Mouse (Mus musculus): ENCODE results near the gene Cntnap2. TPM values are rescaled to one million over a fixed set of nuclear protein-coding genes. Genes with fewer than 3 reads are reported as not detected.

Gene Cntnap2
- polyA plus RNA-seq, 1 experiment from 2014 or later, result 6.9 TPM

- no peak for ATAC-seq (ENCODE audit: insufficient read depth, low FRiP score, low TSS enrichment)
- WGBS, result 83% methylated on average over 2 of the region's 2 CpGs
- H3K9me3 ChIP-seq (ENCODE audit: control insufficient read depth, low read length), result no peaks in the 10 kb centered on the region
- no peaks in the 10 kb centered on the region for H3K4me1 ChIP-seq (ENCODE audit: control insufficient read depth, insufficient read depth, low read length)
- no peaks in the 10 kb centered on the region for H3K36me3 ChIP-seq (ENCODE audit: control insufficient read depth, insufficient read depth, low read length)
- H3K27ac ChIP-seq (ENCODE audit: low read depth, low read length), result no peak overlapping the region
- H3K27me3 ChIP-seq (ENCODE audit: control insufficient read depth, insufficient read depth, low read length), result no peaks in the 10 kb centered on the region
- no peak overlapping the region for H3K4me2 ChIP-seq (ENCODE audit: low read depth)
- no peak for DNase-seq (ENCODE audit: low spot score)
- no peak overlapping the region for H3K9ac ChIP-seq (ENCODE audit: low read length)
- no peak overlapping the region for H3K4me3 ChIP-seq (ENCODE audit: low read depth, low read length)
Measured at GRCm38 (mm10) chr6:45205039-45205438, 145.9 kb downstream of the Cntnap2 start.

GRCm38 (mm10) chr6:45214330-45214729 is 155.2 kb downstream of the Cntnap2 start:
- H3K27ac ChIP-seq (ENCODE audit: low read depth, low read length), result no peak overlapping the region
- H3K9ac ChIP-seq (ENCODE audit: low read length), result no peak overlapping the region
- no peaks in the 10 kb centered on the region for H3K27me3 ChIP-seq (ENCODE audit: control insufficient read depth, insufficient read depth, low read length)
- WGBS, result 33% methylated on average over 1 of the region's 1 CpGs
- no peak overlapping the region for H3K4me3 ChIP-seq (ENCODE audit: low read depth, low read length)
- H3K36me3 ChIP-seq (ENCODE audit: control insufficient read depth, insufficient read depth, low read length), result no peaks in the 10 kb centered on the region
- ATAC-seq (ENCODE audit: insufficient read depth, low FRiP score, low TSS enrichment), result no peak
- H3K4me1 ChIP-seq (ENCODE audit: control insufficient read depth, insufficient read depth, low read length), result no peaks in the 10 kb centered on the region
- H3K4me2 ChIP-seq (ENCODE audit: low read depth), result no peak overlapping the region
- no peaks in the 10 kb centered on the region for H3K9me3 ChIP-seq (ENCODE audit: control insufficient read depth, low read length)
- DNase-seq (ENCODE audit: low spot score), result no peak

- Histone ChIP-seq H3K9me3 (ENCODE audit: control insufficient read depth, low read length) (no peaks in the 10 kb centered on the region), H3K4me3 (ENCODE audit: low read depth, low read length) (no peak overlapping the region), H3K36me3 (ENCODE audit: control insufficient read depth, insufficient read depth, low read length) (no peaks in the 10 kb centered on the region), H3K4me1 (ENCODE audit: control insufficient read depth, insufficient read depth, low read length) (no peaks in the 10 kb centered on the region), H3K9ac (ENCODE audit: low read length) (no peak overlapping the region), H3K27ac (ENCODE audit: low read depth, low read length) (no peak overlapping the region), H3K27me3 (ENCODE audit: control insufficient read depth, insufficient read depth, low read length) (no peaks in the 10 kb centered on the region), H3K4me2 (ENCODE audit: low read depth) (no peak overlapping the region)
- DNase-seq (ENCODE audit: low spot score) (no peak), ATAC-seq (ENCODE audit: insufficient read depth, low FRiP score, low TSS enrichment) (no peak)
- WGBS, result 91% methylated on average over 1 of the region's 1 CpGs
Measured at GRCm38 (mm10) chr6:45229002-45229401, 169.8 kb downstream of the Cntnap2 start.

GRCm38 (mm10) chr6:45232571-45232970 is 173.4 kb downstream of the Cntnap2 start:
- Histone ChIP-seq H3K4me2 (ENCODE audit: low read depth) (no peak overlapping the region), H3K9me3 (ENCODE audit: control insufficient read depth, low read length) (no peaks in the 10 kb centered on the region), H3K27ac (ENCODE audit: low read depth, low read length) (no peak overlapping the region), H3K4me3 (ENCODE audit: low read depth, low read length) (no peak overlapping the region), H3K9ac (ENCODE audit: low read length) (no peak overlapping the region), H3K36me3 (ENCODE audit: control insufficient read depth, insufficient read depth, low read length) (no peaks in the 10 kb centered on the region), H3K27me3 (ENCODE audit: control insufficient read depth, insufficient read depth, low read length) (no peaks in the 10 kb centered on the region), H3K4me1 (ENCODE audit: control insufficient read depth, insufficient read depth, low read length) (no peaks in the 10 kb centered on the region)
- no peak for ATAC-seq (ENCODE audit: insufficient read depth, low FRiP score, low TSS enrichment)
- 86% methylated on average over 3 of the region's 3 CpGs for WGBS
- no peak for DNase-seq (ENCODE audit: low spot score)

- Histone ChIP-seq H3K9me3 (ENCODE audit: control insufficient read depth, low read length) (no peaks in the 10 kb centered on the region), H3K4me1 (ENCODE audit: control insufficient read depth, insufficient read depth, low read length) (no peaks in the 10 kb centered on the region), H3K4me2 (ENCODE audit: low read depth) (no peak overlapping the region), H3K27me3 (ENCODE audit: control insufficient read depth, insufficient read depth, low read length) (no peaks in the 10 kb centered on the region), H3K4me3 (ENCODE audit: low read depth, low read length) (no peak overlapping the region), H3K27ac (ENCODE audit: low read depth, low read length) (no peak overlapping the region), H3K9ac (ENCODE audit: low read length) (no peak overlapping the region), H3K36me3 (ENCODE audit: control insufficient read depth, insufficient read depth, low read length) (no peaks in the 10 kb centered on the region)
- DNase-seq (ENCODE audit: low spot score), result no peak
- 88% methylated on average over 4 of the region's 4 CpGs for WGBS
- no peak for ATAC-seq (ENCODE audit: insufficient read depth, low FRiP score, low TSS enrichment)
Measured at GRCm38 (mm10) chr6:45236531-45236930, 177.4 kb downstream of the Cntnap2 start.

GRCm38 (mm10) chr6:45238117-45238516 is 179.0 kb downstream of the Cntnap2 start:
- DNase-seq (ENCODE audit: low spot score) (no peak), ATAC-seq (ENCODE audit: insufficient read depth, low FRiP score, low TSS enrichment) (no peak)
- Histone ChIP-seq H3K9me3 (ENCODE audit: control insufficient read depth, low read length) (no peaks in the 10 kb centered on the region), H3K9ac (ENCODE audit: low read length) (no peak overlapping the region), H3K4me2 (ENCODE audit: low read depth) (no peak overlapping the region), H3K4me1 (ENCODE audit: control insufficient read depth, insufficient read depth, low read length) (no peaks in the 10 kb centered on the region), H3K4me3 (ENCODE audit: low read depth, low read length) (no peak overlapping the region), H3K27ac (ENCODE audit: low read depth, low read length) (no peak overlapping the region), H3K27me3 (ENCODE audit: control insufficient read depth, insufficient read depth, low read length) (no peaks in the 10 kb centered on the region), H3K36me3 (ENCODE audit: control insufficient read depth, insufficient read depth, low read length) (no peaks in the 10 kb centered on the region)

- H3K9ac ChIP-seq (ENCODE audit: low read length), result no peak overlapping the region
- WGBS, result 100% methylated on average over 1 of the region's 1 CpGs
- H3K4me3 ChIP-seq (ENCODE audit: low read depth, low read length), result no peak overlapping the region
- no peaks in the 10 kb centered on the region for H3K9me3 ChIP-seq (ENCODE audit: control insufficient read depth, low read length)
- H3K4me1 ChIP-seq (ENCODE audit: control insufficient read depth, insufficient read depth, low read length), result no peaks in the 10 kb centered on the region
- H3K36me3 ChIP-seq (ENCODE audit: control insufficient read depth, insufficient read depth, low read length), result no peaks in the 10 kb centered on the region
- H3K27me3 ChIP-seq (ENCODE audit: control insufficient read depth, insufficient read depth, low read length), result no peaks in the 10 kb centered on the region
- no peak overlapping the region for H3K27ac ChIP-seq (ENCODE audit: low read depth, low read length)
- no peak for ATAC-seq (ENCODE audit: insufficient read depth, low FRiP score, low TSS enrichment)
- DNase-seq (ENCODE audit: low spot score), result no peak
- H3K4me2 ChIP-seq (ENCODE audit: low read depth), result no peak overlapping the region
Measured at GRCm38 (mm10) chr6:45241218-45241617, 182.1 kb downstream of the Cntnap2 start.

GRCm38 (mm10) chr6:45244680-45245079 is 185.5 kb downstream of the Cntnap2 start:
- H3K9ac ChIP-seq (ENCODE audit: low read length), result no peak overlapping the region
- no peak overlapping the region for H3K4me2 ChIP-seq (ENCODE audit: low read depth)
- ATAC-seq (ENCODE audit: insufficient read depth, low FRiP score, low TSS enrichment) (no peak), DNase-seq (ENCODE audit: low spot score) (no peak)
- no peaks in the 10 kb centered on the region for H3K36me3 ChIP-seq (ENCODE audit: control insufficient read depth, insufficient read depth, low read length)
- no peaks in the 10 kb centered on the region for H3K4me1 ChIP-seq (ENCODE audit: control insufficient read depth, insufficient read depth, low read length)
- no peak overlapping the region for H3K4me3 ChIP-seq (ENCODE audit: low read depth, low read length)
- no peak overlapping the region for H3K27ac ChIP-seq (ENCODE audit: low read depth, low read length)
- WGBS, result 82% methylated on average over 1 of the region's 1 CpGs
- no peaks in the 10 kb centered on the region for H3K9me3 ChIP-seq (ENCODE audit: control insufficient read depth, low read length)
- no peaks in the 10 kb centered on the region for H3K27me3 ChIP-seq (ENCODE audit: control insufficient read depth, insufficient read depth, low read length)

- Histone ChIP-seq H3K4me1 (ENCODE audit: control insufficient read depth, insufficient read depth, low read length) (no peaks in the 10 kb centered on the region), H3K36me3 (ENCODE audit: control insufficient read depth, insufficient read depth, low read length) (no peaks in the 10 kb centered on the region), H3K9me3 (ENCODE audit: control insufficient read depth, low read length) (no peaks in the 10 kb centered on the region), H3K27ac (ENCODE audit: low read depth, low read length) (no peak overlapping the region), H3K4me2 (ENCODE audit: low read depth) (no peak overlapping the region), H3K9ac (ENCODE audit: low read length) (no peak overlapping the region), H3K27me3 (ENCODE audit: control insufficient read depth, insufficient read depth, low read length) (no peaks in the 10 kb centered on the region), H3K4me3 (ENCODE audit: low read depth, low read length) (no peak overlapping the region)
- ATAC-seq (ENCODE audit: insufficient read depth, low FRiP score, low TSS enrichment) (no peak), DNase-seq (ENCODE audit: low spot score) (no peak)
- 88% methylated on average over 1 of the region's 1 CpGs for WGBS
Measured at GRCm38 (mm10) chr6:45258047-45258446, 198.9 kb downstream of the Cntnap2 start.

Data from neural tube, embryonic 11.5 days (tissue).